Mouse (Mus musculus) adrenal gland, postnatal 36 days (tissue): Measurements from ENCODE around the gene Tspan11. TPM values are rescaled to one million over a fixed set of nuclear protein-coding genes. Genes with fewer than 3 reads are reported as not detected.
A peak's percentile ranks its signal among the peaks of the same experiment; 100 is the strongest.

Experiments used
- DNase-seq, 2 experiments: peaks; one replicate each; pipeline ENCODE4 v3.0.0; 2021; ENCODE audit warnings: mixed read lengths in 1 of 2
- total RNA-seq, 2 experiments: library from RNA; stranded (reverse); gene quantifications; 2 replicates each; pipeline ENCODE4 v1.2.3; 2021

Gene Tspan11
- total RNA-seq, 2 experiments from 2014 or later: 5.2 to 25.9 TPM

GRCm38 (mm10) chr6:127933841-127934240 lies 46.5 kb downstream of the Tspan11 start:
- DNase-seq: no peak

- DNase-seq: no peak
These were observed 47.7 kb downstream of the Tspan11 start for GRCm38 (mm10) chr6:127935105-127935504.

- DNase-seq: peak; percentile 59 to 64
These were observed 55.0 kb downstream of the Tspan11 start for GRCm38 (mm10) chr6:127942421-127942820.

GRCm38 (mm10) chr6:127945725-127946124 lies 58.3 kb downstream of the Tspan11 start:
- peak; percentile 77 to 83 for DNase-seq

GRCm38 (mm10) chr6:127948656-127949055 lies 61.3 kb downstream of the Tspan11 start:
- DNase-seq: no peak

GRCm38 (mm10) chr6:127949885-127950284 lies 62.5 kb downstream of the Tspan11 start:
- DNase-seq: no peak

GRCm38 (mm10) chr6:127953071-127953470 lies 65.7 kb downstream of the Tspan11 start:
- DNase-seq: no peak

GRCm38 (mm10) chr6:127956172-127956571 lies 68.8 kb downstream of the Tspan11 start:
- no peak for DNase-seq

- DNase-seq: no peak
These were observed 72.8 kb downstream of the Tspan11 start for GRCm38 (mm10) chr6:127960203-127960602.

- DNase-seq: no peak
These were observed 78.1 kb downstream of the Tspan11 start for GRCm38 (mm10) chr6:127965497-127965896.

GRCm38 (mm10) chr6:127969709-127970108 lies 82.3 kb downstream of the Tspan11 start:
- no peak for DNase-seq

- DNase-seq: peak; percentile 84 to 86
These were observed 82.7 kb downstream of the Tspan11 start for GRCm38 (mm10) chr6:127970120-127970519.

GRCm38 (mm10) chr6:127970848-127971247 lies 83.5 kb downstream of the Tspan11 start:
- DNase-seq: no peak

- no peak for DNase-seq
These were observed 84.5 kb downstream of the Tspan11 start for GRCm38 (mm10) chr6:127971931-127972330.

GRCm38 (mm10) chr6:127973553-127973952 lies 86.2 kb downstream of the Tspan11 start:
- DNase-seq: no peak

GRCm38 (mm10) chr6:127974000-127974399 lies 86.6 kb downstream of the Tspan11 start:
- DNase-seq: peak; percentile 58 to 69

- DNase-seq: no peak
These were observed 89.3 kb downstream of the Tspan11 start for GRCm38 (mm10) chr6:127976695-127977094.

GRCm38 (mm10) chr6:127978941-127979340 lies 91.6 kb downstream of the Tspan11 start:
- DNase-seq: no peak

- DNase-seq: no peak
These were observed 92.4 kb downstream of the Tspan11 start for GRCm38 (mm10) chr6:127979831-127980230.

- no peak for DNase-seq
These were observed 93.1 kb downstream of the Tspan11 start for GRCm38 (mm10) chr6:127980381-127981045.

- peak; percentile 78 to 79 for DNase-seq
These were observed 93.8 kb downstream of the Tspan11 start for GRCm38 (mm10) chr6:127981176-127981575.

GRCm38 (mm10) chr6:127986357-127986756 lies 99.0 kb downstream of the Tspan11 start:
- DNase-seq: no peak

GRCm38 (mm10) chr6:127987374-127987773 lies 100.0 kb downstream of the Tspan11 start:
- DNase-seq: peak in 1 of 2 experiments; percentile 31

GRCm38 (mm10) chr6:127988944-127989494 lies 101.6 kb downstream of the Tspan11 start:
- DNase-seq: no peak
